Mouse (Mus musculus): Measurements from ENCODE around the gene Psmd4.
A peak's percentile ranks its signal among the peaks of the same experiment; 100 is the strongest.
"Not testable (repeated sequence)": the region's sequence is repeated elsewhere in the genome, so short reads cannot be mapped to it uniquely, and the experiment has no call there.

Psmd4 gene

DNA sequence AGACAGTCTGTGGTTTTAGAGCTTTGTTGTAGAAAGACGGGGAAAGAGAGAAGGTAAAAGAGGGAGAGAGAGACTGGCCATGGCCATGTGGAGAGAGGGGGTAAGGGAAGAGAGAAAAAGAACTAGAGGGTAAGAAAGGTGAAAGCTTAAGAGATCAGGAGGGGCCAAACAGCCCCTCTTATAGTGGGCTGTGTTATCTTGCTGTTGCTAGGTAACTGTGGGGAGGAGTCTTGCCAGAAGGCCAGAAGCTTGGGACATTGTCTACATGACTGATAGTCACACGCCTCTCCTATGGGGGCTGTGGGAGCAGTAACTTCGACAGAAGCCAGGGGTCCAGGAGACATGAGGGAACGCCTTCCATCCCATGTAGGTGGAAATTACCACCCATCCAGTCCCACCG is 17.2 kb downstream of the Psmd4 start:
- DNase-seq (ENCODE audit: low spot score in 2 of 2), result no peak

DNA sequence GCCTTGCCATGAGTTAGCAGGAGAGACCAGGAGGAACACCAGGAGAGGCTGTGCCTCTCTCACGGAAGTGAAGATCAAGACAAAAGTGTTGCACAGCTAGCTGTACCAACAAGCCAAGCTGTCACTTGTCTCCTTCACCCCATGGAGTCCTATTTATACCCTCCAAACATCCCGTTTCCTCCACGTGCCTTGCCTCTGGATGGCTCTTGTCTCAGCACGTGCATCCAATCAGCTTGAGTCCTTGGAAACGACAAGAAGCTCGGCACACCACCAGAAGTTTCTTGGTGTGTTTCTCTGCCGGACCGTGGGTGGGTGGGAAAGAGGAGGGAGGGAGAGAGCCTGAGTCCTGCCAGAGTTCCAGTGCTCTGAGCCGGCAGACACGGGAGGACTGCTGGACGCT is 17.9 kb downstream of the Psmd4 start:
- DNase-seq (ENCODE audit: low spot score in 2 of 2), result peak in 1 of 2 experiments; percentile 39

DNA sequence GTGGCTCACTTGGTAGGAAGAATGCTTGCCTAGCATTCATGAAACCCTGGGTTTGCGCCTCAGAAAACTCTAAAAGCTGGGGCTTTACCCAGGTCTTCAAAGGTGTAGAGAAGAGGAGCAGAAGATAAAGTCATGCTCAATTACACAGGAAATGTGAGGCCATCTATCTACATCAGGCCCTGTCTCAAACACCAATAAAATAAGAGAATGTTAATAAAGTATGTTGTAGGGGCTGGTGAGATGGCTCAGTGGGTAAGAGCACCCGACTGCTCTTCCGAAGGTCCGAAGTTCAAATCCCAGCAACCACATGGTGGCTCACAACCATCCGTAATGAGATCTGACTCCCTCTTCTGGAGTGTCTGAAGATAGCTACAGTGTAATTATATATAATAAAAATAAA is 21.5 kb downstream of the Psmd4 start:
- not testable (repeated sequence) for DNase-seq (ENCODE audit: low spot score in 2 of 2)

DNA sequence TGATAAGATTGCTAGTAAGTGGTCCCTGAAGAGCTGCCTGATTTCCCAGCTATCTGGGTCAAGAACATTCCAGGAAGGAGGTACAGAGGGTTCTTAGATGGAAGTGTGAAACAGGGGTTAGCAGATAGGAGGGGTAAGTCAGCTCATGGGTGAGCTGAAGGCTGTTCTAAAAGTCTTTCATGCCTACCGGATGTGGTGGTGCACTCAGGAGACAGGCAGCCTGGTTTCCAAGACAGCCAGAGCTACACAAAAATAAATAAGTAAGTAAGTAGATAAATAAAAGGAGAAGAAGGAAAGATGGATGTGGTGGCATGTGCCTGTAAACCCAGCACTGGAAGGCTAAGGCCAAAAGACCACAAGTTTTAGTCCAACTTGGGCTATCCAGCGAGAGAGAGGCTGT is 23.7 kb downstream of the Psmd4 start:
- no peak for DNase-seq (ENCODE audit: low spot score in 2 of 2)

GRCm38 (mm10) chr3:95016532-95017056 is 25.8 kb downstream of the Psmd4 start:
- no peak for DNase-seq (ENCODE audit: low spot score in 2 of 2)

- peak; percentile 89 to 92 for DNase-seq (ENCODE audit: low spot score in 2 of 2)
Observed at GRCm38 (mm10) chr3:95015891-95016531, 26.4 kb downstream of the Psmd4 start.

GRCm38 (mm10) chr3:95015337-95015872 is 27.0 kb downstream of the Psmd4 start, which contains the start of gene Zfp687:
TSS of gene Zfp687 (minus strand) at chr3:95015448.
- peak; percentile 99 to 100 for DNase-seq (ENCODE audit: low spot score in 2 of 2)

DNA sequence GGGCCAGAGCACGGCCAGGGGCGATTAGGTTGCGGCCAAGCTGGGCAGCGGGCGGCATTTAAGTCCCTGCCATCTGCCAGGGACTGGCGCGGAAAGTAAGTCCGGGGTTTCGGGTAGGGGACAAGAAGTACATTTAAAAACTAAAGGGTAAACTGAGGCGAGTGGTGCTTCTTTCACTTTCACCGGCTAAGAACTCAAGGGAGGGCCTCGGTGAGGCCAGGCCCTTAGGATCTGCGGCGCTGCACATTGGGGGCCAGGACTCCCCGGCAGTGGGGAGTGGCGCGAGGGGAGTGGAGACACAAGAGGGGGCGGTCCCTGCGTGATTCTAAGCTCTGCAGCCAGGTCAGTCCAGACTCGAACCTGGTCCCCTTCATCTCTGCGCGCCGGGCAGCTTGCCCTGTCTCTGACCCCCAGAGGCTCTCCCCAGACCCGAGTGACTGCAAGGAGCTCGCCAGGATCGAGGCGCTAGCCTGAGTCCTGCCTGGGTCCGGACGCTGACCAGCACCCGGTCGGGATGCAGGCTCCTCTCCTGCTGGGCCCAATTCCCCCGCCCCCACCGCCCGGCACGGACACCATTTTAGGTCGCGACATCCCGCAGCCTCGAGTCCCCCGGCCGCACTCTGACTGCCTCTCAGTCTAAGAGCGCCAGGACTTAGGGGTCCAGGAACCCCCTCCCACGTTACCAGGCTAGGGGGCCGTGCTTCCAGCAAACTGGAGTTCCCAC is 27.8 kb downstream of the Psmd4 start:
- peak; percentile 52 to 67 for DNase-seq (ENCODE audit: low spot score in 2 of 2)

GRCm38 (mm10) chr3:95013699-95014427 is 28.6 kb downstream of the Psmd4 start:
- DNase-seq (ENCODE audit: low spot score in 2 of 2), result no peak

GRCm38 (mm10) chr3:95012982-95013381 is 29.4 kb downstream of the Psmd4 start:
- no peak for DNase-seq (ENCODE audit: low spot score in 2 of 2)

DNA sequence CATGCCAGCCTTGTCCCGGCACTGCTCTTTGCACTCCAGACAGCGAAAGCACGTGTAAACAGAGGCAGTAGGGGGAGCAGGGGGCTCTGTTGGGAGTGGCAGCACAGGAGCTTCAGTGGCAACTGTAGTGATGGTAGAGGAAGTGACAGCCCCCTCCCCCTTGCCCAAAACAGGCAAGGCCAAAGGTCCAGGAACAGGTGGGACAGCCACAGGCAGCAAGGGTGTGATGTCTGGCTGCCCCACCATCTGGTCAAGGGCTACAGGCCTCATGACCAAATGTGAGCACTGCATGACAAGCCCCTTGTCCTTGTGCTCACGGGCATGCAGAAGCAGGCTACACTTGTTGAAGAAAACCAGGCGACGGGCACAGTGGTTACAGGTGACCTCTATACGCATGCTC is 32.0 kb downstream of the Psmd4 start:
- DNase-seq (ENCODE audit: low spot score in 2 of 2), result no peak

DNA sequence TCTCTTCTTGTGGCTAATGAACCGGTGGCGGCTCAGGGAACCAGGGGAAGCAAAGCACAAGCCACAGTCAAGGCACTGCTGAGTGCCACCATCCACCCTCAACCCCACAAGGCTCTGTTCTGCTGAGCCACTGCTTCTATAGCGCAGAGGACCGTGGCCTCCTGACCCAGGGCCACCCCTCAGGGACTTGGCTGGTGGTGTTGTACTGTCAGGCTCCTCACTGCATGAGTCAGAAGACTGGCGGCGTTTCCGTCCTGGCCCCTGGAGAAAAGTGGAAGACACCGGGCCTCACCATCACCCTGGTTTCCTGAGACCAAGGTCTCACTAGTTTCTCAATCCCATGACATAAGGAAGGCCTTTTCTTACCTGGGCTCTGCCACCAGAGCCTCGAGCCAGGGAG is 34.7 kb downstream of the Psmd4 start:
- no peak for DNase-seq (ENCODE audit: low spot score in 2 of 2)

DNA sequence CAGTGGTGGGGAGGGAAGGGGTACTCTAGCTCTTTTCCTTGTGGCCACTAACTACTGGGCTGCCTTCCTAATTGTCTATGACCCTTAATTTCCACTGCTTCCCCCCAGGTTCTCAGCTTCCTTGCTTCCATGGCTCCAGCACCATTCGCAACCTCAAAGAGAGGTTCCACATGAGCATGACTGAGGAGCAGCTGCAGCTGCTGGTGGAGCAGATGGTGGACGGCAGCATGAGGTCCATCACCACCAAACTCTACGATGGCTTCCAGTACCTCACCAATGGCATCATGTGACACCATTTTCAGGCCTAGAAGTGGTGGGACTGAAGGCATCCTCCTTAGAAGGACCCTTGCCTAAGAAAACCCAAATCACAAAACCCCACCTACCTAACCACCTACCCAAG is 36.8 kb downstream of the Psmd4 start:
- no peak for DNase-seq (ENCODE audit: low spot score in 2 of 2)

DNA sequence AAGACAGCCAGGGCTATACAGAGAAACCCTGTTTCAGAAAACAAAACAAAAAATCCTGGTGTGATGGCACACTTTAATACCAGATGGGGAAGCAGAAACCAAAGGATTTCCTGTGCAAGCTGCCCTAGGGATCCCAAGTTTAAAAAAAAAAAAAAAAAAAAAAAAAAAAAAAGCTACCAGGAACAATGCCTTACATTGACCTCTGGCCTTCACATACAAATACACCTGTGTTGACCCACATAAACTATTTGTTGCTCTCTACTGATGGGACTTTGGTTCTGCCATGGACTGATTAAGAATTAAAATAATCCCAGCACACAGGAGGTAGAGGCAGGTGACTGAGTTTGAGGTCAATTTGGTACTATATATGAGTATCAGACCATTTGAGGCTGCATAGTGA is 39.1 kb downstream of the Psmd4 start:
- DNase-seq (ENCODE audit: low spot score in 2 of 2), result no peak

DNA sequence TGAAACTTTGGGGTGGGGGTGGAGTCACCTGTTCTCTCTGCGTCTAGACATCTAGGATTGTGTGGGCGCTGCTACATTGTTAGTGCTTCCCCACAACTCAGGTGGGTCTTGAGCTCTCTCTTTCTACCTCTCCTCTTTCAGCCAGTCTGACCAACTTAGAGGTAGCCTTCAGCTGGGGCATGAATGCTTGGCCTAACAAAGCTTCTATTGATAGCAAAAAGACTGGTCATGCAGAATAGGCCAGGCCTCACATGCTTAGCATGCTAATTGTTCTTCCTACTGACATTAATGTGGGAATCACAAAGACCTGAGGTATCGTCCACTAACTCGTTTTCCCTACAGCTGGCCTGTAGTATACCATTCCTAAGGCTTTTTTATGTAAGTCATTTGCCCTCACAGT is 39.8 kb downstream of the Psmd4 start:
- no peak for DNase-seq (ENCODE audit: low spot score in 2 of 2)

DNA sequence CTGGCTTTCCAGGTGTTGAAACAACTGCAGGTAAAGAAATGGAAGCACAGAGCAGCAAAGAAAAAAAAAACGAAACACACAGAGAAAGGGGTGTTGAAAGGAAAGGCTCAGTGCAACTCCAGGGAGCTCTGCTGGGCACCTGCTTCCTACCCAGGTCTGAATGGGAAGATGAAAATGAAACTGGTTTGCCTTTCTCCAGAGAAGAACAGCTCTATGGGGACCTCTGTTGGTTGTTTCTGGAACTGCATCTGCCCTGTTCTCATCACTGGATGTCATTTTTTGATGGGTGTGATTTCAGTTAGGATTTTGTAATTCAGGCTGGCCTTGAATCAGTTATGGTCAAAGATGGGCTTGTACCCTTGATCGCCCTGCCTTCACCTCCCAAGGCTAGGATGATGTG is 45.5 kb downstream of the Psmd4 start:
- DNase-seq (ENCODE audit: low spot score in 2 of 2), result peak; percentile 51 to 79

GRCm38 (mm10) chr3:94989159-94989761 is 53.2 kb downstream of the Psmd4 start:
- no peak for DNase-seq (ENCODE audit: low spot score in 2 of 2)

- DNase-seq (ENCODE audit: low spot score in 2 of 2), result peak in 1 of 2 experiments; percentile 67
Observed at GRCm38 (mm10) chr3:94987578-94987977, 54.8 kb downstream of the Psmd4 start.

DNA sequence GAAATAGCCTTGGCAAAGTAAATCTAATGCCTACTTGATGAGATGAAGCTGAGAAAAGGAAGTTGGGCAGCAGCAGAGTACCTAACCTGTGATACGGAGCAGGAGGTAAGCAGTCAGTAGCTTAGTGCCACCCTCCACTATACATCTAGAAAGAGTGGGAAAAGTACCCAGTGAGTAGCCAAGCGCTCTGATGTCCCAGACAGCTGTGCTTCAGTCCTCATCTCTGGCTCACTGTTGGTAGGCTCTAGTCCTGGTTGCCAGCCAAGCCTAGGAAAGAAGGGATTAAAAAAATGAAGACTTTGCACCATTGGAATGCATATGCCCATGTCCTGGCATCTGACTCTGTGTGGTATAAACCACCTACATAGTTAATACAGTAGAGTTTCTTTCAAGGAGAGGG is 56.9 kb downstream of the Psmd4 start:
- no peak for DNase-seq (ENCODE audit: low spot score in 2 of 2)

GRCm38 (mm10) chr3:94984312-94984711 is 58.1 kb downstream of the Psmd4 start:
- no peak for DNase-seq (ENCODE audit: low spot score in 2 of 2)
